Mouse (Mus musculus): ENCODE measurements around the gene 1700029P11Rik.
A peak's percentile ranks its signal among the peaks of the same experiment; 100 is the strongest.
"Not testable (repeated sequence)": the region's sequence is repeated elsewhere in the genome, so short reads cannot be mapped to it uniquely, and the experiment has no call there.

The 1700029P11Rik gene

DNA sequence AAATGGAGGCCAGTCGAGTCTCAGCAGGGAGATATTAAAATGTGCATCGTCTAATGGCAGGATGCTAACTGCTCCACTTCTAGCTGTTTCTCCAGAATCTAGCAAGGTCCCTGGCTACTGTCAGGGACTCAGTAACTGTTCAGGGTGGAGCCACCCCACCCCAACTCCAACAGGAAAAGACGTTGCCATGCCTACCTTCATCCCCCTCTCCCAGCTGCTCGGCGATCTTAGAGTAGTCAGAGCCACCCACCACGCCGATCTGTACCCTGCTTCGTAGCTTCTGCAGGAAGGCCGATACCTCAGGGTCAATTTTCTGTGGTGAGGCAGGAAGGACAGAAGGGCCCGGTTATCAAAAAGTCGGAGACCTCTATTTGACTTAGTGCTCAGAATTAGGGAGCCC lies 22.7 kb upstream of the 1700029P11Rik start:
- DNase-seq (ENCODE audit: low spot score), result no peak

DNA sequence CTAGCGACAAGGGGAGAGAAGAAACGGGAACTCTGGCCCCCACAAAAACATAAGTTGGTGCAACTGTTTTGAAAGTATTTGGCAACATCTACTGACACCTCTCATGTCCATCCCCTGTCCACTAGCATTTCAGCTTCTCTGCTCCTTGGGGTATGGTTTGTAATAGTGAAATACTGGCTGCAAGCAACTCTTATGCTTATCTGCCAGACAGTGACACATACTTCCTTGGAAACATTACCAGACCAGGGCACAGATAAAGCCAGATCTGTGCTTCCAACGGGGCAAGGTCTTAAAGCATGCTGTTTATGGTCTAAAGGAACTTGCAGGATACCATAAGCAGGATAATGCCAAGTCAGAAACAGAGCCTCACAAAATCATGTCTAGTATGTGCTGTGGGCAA lies 21.4 kb upstream of the 1700029P11Rik start:
- DNase-seq (ENCODE audit: low spot score), result no peak

DNA sequence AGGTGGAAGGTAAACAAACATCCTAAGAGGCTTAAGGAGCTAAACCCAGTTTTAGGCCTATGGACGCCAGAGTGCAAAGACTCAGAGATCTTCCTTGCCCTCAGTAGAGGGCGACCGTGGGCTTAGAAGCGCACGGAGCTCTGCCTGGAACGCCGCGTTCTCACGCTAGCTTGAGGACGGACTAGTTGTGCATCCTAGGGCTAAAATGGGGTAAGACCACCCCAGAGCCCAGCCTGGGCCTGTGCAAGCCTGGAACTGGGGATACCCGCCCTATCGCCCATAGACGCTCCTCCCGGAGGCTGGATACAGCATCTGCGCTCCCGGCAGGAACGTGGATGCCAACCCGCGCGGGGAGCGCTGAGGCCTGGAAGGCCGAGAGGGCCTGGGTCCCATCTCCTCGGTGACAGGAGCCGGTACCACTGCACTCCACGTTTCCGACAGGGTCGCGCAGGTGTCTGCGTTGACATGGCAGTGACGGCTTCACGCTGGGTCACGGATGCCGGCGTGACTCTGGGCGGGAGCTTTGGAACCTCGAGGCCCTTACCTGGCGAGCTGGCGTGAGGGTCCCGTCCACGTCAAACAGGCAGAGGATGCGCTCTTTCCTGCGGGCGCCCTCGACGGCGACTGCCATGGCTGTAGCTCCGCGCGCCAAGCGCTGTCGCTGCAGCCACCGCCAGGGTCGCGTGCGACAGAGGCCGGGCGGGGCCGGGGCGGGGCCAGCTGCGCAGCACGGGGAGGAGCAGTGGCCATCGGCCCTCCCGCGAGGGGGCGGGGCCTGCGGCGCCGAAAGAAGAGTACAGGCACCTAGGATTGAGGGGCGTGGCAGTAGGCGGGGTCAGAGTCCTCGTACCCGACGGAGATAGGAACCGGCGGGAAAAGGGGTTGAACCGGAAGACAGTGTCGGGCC lies 19.9 kb upstream of the 1700029P11Rik start, which contains the start of gene Pmm1:
Gene Pmm1 (minus strand): TSS at position 760 of the 907 bp plus-strand sequence.
- peak; percentile 100 for DNase-seq (ENCODE audit: low spot score)

DNA sequence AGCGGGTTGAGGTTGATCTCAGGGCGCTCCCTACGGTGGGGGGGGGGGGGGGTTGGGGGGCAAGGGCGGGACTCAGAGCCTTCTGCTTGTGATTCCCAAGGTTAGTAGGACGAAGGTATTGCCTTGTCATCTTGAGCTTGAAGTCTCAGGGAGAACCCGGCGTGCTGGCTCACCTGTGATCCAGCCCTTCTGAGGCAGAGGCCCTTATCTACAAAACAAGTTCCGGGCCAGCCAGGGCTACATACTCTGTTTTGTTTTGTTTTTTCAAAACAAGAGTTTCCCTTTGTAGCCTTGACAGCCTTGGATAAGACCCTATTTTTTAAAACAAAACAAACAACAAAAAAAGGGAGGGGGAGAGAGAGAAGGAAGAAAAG lies 19.3 kb upstream of the 1700029P11Rik start:
- DNase-seq (ENCODE audit: low spot score), result no peak

DNA sequence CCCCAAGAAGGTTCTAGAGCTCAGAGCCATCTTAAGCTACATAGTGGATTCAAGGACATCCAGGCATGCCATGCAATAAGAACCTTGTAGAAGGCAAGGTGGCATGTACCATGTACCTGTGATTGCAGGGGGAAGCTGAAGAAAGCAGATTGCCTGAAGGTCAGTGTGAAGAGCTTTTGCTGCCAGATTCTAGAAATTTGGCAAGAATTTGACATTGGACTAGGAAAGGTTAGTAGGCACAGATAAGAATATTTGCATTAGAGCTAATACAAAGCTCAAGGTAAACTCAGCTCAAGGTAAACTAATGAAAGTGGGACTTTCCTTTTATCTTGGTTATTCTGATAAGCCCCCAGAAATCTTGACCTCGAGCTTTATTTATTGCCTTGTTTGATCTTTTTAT lies 16.1 kb upstream of the 1700029P11Rik start:
- no peak for DNase-seq (ENCODE audit: low spot score)

DNA sequence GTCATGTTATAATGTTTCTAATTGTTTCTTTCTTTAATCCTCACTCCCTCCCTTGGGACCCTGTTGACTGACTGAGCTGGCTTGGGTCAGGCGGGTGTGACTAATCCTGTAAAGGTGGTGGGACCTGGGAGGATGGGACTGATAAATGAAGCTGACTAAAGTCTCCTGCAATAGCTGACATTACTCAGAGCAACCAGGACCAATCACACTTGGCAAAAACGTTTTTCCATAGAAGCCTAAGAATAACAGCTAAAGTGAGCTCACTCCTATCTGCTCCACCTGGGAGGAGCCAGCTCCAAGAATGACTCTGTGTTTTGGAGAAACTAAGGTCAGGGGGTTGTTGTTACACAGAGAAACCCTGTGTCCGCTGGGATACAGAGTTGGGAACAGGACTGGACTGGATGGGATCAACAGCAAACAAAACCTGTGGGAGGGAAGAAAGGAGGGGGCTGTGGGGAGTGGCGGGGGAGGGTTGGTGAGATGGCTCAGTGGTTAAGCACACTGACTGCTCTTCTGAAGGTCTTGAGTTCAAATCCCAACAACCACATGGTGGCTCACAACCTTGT lies 15.3 kb upstream of the 1700029P11Rik start:
- DNase-seq (ENCODE audit: low spot score), result peak; percentile 93

DNA sequence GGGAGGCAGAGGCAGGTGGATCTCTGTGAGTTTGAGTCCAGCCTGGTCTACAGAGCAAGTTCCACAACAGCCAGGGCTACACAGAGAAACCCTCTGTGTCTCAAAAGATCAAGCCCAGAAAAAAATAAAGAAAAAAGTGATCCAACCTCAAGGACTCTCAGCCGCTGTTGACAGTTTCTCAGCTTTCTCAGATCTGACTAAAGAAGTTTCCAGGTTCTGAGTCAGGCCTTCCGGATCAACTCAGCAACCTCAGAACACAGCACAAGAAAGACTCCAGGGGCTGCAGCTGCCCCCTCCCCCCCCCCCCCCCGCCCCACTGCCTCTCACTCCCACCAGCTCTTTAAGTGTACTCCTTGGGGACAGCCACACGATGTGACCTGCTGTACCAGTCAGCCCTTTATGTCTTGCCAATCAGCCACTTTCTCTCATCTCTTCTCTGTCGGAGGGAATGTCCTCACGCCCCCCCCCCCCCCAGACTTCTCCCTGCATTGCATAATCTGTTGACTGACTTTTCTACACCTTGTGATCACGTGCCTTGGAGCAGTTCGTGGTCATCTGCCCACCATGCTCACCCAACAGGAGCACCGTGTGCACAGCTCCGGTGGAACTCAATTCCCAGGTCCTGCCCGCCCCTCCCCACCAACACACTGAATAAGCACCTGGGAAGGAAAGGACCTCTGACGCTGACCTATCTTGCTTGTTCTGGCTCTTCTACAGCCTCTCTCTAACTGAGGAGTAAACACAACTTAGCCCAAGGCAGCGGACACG lies 14.1 kb upstream of the 1700029P11Rik start:
- no peak for DNase-seq (ENCODE audit: low spot score)

DNA sequence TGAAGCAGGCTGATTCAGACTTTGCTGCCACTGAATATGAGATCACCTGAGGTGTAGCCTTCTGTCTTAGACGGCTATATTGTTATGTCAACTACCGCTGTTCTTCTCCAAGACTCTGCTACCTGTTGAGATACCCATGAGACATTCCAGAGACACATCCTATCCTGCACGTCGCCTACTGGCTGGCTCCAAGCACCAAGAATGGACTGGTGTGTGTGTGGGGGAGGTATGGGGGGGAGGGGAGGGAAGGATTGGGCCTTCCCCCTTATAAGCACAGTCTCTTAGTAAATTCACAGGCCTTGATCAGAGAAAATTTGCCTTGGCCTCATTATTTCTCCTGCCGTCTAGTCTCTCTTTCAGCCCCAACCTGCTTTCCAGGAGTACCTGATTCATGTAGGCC lies 12.5 kb upstream of the 1700029P11Rik start:
- DNase-seq (ENCODE audit: low spot score), result no peak

DNA sequence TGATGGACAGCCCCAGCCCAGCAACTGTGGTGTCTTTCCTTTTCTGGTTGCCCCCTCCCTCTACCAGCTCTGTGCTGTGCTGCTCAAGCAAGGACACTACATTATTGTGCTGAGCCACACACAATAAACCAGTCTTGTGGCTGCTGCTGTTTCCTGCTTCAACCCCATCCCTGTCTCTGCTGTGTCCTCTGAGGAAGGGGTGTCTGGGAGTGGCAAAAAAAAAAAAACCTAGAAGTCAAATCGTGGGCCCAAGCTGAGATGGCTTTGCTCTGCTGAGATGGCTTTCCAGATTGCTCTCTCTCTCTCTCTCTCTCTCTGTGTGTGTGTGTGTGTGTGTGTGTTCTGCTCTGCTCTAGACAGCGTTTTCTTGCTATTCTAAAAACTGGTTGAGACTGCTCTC lies 11.9 kb upstream of the 1700029P11Rik start:
- no peak for DNase-seq (ENCODE audit: low spot score)

DNA sequence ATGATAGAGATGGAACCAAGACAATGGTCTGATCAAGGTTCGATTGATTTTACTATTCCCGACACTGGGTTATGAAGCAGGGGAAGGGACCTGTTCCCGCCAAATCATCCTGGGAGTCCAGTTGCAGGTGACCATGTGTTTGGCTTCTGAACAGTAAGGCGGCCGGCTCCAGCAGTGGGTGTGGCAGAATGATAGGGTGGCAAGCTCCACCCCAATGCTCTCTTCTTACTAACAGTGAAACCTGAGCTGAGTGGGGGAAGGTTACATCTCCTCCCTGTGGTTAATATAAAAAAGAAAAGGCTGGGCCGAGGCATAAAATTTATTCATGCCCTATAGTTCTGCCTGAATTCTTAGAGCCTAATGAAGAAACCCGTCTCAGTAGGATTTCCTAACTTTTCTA lies 11.2 kb upstream of the 1700029P11Rik start:
- peak; percentile 44 for DNase-seq (ENCODE audit: low spot score)

DNA sequence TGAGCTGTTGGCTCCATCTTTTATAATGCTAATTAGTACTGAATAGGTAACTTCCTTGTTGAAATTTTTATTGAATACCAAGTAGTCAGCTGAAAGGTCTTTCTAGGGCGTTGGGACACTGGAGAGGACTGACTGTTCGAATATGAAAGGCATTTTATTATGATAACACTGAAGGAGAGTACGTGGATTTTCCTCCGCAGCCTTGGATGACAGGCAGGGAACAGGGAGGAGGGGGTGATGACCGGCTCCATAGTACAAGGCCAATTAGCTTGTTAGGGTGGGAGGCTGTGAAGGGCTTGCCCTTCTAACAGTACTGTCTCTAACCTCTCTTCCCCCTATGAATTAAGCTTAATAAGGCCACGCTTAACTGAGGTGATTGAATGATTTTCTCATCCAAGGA lies 10.7 kb upstream of the 1700029P11Rik start:
- not testable (repeated sequence) for DNase-seq (ENCODE audit: low spot score)

DNA sequence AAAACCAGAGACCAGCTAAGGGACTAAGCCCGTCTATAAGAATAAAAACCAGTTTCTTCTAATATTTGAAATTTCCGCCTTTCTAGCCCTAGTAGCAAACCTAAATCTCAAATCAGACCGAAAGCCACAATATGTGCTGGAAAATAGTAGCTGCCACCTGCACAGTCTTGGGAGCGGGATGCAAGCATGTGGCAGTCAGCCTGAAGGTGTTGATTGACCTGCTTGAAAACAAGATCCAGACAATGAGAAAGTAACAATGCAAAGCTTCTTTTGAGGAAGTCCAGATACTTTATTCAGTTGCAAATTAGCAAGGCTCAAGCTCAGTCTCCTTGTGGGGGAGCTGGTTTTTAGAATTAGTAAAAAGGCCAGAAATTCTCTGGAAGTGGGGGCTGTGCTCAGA lies 9.8 kb upstream of the 1700029P11Rik start:
- DNase-seq (ENCODE audit: low spot score), result not testable (repeated sequence)

DNA sequence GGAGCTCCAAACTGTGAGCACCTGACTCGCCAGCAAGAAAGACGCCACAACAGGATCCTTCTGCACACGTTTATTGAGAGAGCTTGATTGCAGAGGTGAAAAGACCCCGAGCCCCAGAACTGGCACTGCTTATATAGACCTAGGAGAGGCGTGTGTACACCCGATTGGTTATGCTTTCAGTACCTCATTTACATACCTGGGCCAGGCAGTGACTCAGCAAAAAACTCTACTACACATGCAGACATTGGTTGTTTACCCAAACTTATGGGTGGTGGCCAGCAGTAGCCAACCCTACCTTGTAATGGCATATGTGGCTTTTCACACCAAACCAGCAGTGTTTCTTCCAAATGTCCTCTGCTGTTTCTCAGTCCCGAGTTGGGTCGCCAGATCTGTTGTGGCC lies 5.2 kb upstream of the 1700029P11Rik start:
- not testable (repeated sequence) for DNase-seq (ENCODE audit: low spot score)

DNA sequence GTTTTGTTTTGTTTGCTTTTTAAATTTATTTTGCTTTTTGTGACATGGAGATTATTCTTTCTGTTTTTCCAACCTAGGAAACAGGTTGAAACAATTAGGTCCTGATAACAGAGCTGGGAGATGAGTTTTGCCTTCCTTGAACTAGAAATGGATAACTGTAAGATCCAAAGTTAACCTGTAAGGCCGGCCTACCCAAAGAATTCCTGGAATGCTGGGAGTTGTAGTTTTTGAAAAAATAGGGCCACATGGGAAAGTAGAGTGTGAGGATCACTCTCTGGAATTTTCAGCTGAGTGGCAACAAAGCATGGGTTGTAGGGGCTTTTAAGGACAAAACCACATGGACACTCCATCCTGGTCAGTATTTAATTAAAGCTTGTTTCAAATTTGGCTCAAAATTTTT lies 1.8 kb downstream of the 1700029P11Rik start:
- DNase-seq (ENCODE audit: low spot score), result no peak

DNA sequence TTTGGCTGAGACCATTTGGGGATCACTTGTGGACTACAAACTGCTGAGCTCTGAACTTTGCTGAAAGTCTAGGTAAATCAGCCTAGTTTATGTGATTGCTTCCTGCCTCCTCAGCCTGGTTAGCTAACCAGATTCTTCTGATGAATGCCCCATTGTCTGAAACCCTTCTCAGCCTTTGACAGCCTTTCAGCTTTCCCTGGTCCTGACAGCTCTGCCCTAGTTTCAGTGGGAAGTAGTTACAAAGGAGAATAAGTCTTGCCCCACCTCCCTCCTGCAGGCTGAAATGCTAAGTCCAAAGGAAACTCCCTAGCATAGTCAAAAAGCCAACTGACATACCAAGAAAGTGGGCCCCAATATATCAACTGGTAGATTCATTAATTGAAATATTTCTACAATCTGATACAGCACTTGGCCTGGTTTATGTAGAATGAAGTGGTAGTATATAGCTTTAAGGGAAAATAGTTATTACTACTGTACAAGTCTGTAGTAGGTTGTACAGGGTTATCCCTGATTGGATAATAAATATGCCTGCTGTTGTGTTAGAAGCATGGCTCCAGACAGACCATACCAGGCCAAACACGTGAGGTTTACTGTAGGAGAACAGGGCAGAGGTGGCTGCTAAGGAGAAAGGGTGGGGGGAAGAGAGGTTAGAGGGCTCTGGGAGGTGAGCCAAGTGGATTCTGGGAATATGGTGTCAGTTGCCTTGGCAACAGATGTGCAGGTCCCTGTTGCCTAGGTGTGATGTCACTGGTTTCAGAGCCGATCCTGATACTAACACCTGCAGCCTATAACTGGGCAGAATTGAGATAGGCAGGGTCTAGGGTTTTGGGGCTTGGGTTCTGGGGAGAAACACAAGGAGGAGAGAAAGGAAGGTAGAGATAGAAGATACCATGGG lies 5.2 kb downstream of the 1700029P11Rik start:
- no peak for DNase-seq (ENCODE audit: low spot score)

DNA sequence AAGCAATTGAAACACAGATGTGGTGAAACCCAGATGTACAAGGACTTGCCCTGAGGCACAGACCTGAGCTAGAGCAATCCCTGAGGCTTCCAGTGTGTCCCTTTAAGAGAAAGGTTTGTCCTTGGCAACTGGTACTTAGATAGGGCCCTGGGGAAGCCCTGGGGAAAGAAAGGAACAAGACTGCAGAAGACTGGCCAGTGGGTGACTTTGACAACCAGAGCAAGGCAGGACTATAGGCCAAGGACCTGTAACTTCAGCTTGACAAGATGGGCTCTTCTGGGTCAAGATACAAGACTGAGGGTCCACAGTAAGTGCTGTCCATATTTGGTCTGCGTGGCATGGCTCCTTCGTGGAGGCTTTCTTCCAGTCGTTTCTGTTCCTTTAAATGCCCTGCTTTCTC lies 7.3 kb downstream of the 1700029P11Rik start, which contains the start of gene Xrcc6:
Gene Xrcc6 (plus strand): TSS at position 190 of the 400 bp plus-strand sequence.
- no peak for DNase-seq (ENCODE audit: low spot score)

DNA sequence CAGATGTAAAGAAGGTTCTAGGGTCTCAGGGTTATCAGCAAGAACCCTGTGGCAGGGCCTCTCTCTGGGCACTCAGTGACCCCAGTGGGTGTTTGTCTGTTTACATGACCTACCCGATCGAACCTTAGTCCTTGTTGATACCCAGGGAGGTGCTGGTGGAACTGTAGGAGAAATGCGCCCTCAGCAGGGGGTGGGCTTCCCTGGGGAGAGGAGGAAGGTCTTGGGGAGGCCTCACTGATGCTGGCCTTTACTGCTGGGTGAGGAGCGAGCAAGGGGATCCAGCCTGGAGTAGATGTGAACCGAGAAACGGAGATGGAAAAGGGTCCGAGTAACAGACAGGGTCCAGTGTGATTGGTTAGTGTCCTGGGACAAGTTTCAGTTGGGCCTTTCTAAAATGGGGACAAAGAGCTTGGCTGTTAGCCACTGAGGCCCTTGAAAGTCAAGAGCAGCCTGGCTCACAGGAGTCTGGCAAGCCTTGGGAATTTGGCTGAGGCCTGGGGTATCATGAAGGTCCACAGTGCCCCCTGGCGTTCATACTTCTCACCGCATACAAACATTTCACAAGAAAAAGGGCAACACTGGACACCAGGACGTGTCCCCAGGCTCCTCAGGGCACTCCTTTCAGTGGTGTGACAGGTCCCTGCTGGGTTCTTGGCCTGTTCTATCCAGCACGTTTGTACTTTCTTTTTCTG lies 9.2 kb downstream of the 1700029P11Rik start:
- DNase-seq (ENCODE audit: low spot score), result peak; percentile 95

DNA sequence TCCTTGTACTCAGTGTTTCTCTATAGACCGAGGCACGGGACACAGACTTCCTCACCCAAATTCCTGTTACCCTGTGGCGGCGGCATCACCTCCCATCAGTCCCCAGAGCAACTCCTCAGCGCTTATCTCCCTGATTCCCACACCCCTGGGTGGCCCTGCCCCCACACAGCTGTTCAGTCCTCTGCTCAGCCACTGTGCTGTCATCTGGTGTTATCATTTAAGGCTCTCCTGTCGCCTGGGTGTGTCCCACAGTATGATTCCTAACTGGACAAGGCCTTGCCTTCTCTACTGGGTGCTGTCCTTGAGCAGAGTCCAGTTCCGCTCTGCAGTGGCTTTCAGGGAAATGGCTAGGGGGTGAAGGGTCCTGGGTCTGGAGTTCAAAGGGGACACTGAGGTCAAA lies 10.2 kb downstream of the 1700029P11Rik start:
- no peak for DNase-seq (ENCODE audit: low spot score)

DNA sequence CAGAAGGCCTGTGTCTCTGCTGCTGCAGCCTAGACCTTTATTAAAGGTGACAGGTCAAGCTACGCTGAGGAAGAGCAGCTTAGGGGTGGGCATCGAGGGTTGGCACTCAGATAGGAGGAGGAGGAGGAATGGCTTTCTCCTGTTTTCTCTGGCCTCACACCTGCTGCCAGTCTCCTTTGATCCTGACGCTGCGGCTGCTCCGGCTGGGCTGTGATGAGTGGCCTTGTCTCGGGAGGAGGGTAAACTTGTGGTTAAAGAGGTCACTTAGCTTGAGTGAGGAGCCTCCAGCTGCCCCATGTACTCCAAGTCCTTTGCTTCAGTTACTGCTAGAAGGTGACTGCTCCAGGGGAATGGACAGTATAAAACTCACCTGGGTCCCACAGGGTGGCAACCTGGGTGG lies 13.7 kb downstream of the 1700029P11Rik start:
- DNase-seq (ENCODE audit: low spot score), result no peak

DNA sequence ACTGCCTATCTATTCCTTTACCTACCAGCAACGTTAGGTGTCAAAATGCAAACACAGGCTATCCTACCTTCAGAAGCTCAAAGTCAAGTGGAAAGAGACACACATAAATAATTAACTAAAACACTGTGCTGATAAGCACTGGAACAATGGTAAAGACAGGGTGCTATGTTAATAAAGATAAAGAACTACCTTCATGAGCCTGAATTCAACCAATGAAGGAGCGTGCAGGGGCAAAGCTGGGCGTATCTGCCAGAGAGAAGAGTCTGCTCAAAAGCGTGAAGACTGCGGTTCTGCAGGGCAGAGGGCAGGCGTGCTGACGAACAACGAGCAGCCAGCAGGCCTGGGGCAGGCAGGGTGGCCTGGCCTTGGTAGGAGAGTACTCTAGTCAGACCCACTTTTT lies 23.9 kb downstream of the 1700029P11Rik start:
- DNase-seq (ENCODE audit: low spot score), result no peak

DNA sequence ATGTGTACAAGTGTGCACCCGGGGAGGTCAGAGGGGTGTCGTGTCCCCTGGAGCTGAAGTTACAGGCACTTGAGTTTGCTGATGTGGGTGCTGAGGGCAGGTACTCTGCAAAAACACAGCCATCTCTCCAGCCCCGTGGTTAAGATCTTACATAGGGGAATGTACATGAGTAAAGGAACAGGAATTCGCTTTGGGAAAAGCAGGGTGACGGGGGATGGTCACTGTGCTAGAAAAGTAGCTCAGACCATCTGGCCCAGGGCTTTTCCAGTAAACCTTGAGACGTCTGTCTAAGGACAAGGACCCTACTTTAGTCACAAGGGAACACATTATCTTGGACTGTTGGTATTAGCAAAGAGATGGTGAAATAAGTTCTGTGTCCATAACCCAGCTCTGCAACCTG lies 31.6 kb downstream of the 1700029P11Rik start:
- no peak for DNase-seq (ENCODE audit: low spot score)

Data from MN1 (cell line).